Mouse (Mus musculus): ENCODE results near the gene Laptm4a. TPM values are rescaled to one million over a fixed set of nuclear protein-coding genes. Genes with fewer than 3 reads are reported as not detected.

The Laptm4a gene
- polyA plus RNA-seq, 1 experiment from 2014 or later, result 185 TPM

DNA sequence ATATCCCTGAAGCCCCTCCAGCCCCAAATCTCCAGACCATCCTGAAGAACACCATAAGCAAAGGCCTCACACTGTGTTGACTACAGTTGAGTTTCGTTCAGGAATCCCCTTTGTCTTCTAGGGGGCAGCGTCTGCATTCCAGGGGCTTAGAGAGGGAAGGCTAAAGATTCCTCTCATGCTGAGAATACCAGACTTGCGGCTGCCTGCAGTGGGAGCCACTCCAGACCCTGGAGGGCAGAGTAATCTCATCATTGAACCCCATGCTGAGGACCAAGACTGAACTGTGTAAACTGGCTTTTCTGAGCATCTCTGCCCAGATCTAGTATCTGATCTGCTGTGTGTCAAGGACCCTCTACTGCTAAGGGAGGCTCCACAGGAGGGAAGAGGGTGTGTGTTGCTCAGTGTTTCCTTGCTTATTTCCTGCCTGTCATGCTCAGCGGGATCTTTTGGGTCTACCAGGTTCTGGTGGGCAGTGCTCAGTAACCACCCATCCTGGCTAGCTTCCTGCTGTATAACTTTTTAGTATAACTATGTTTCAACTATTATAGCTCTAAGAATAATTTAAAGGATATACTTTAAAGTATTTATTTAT lies 21.3 kb upstream of the Laptm4a start:
- no peaks in the 10 kb centered on the region for H3K27me3 ChIP-seq (replicated peaks; ENCODE audit: control insufficient read depth, insufficient read depth, low read length)
- H3K9me3 ChIP-seq (ENCODE audit: control insufficient read depth, low read length), result no peaks in the 10 kb centered on the region
- no peak overlapping the region for H3K4me3 ChIP-seq (ENCODE audit: low read depth, low read length)
- H3K36me3 ChIP-seq (ENCODE audit: control insufficient read depth, insufficient read depth, low read length), result no peaks in the 10 kb centered on the region
- no peak overlapping the region for H3K27ac ChIP-seq (ENCODE audit: low read depth)
- H3K9ac ChIP-seq (ENCODE audit: low read length), result no peak overlapping the region
- H3K4me2 ChIP-seq (ENCODE audit: low read length), result no peak overlapping the region
- ATAC-seq (replicated peaks; ENCODE audit: low FRiP score, low TSS enrichment, low read depth) (no peak), DNase-seq (ENCODE audit: low spot score) (no peak)
- WGBS, result 26% methylated on average over 4 of the region's 4 CpGs
- H3K4me1 ChIP-seq (replicated peaks; ENCODE audit: control insufficient read depth, insufficient read depth, low read length), result peaks cover 14% of the 10 kb centered on the region

DNA sequence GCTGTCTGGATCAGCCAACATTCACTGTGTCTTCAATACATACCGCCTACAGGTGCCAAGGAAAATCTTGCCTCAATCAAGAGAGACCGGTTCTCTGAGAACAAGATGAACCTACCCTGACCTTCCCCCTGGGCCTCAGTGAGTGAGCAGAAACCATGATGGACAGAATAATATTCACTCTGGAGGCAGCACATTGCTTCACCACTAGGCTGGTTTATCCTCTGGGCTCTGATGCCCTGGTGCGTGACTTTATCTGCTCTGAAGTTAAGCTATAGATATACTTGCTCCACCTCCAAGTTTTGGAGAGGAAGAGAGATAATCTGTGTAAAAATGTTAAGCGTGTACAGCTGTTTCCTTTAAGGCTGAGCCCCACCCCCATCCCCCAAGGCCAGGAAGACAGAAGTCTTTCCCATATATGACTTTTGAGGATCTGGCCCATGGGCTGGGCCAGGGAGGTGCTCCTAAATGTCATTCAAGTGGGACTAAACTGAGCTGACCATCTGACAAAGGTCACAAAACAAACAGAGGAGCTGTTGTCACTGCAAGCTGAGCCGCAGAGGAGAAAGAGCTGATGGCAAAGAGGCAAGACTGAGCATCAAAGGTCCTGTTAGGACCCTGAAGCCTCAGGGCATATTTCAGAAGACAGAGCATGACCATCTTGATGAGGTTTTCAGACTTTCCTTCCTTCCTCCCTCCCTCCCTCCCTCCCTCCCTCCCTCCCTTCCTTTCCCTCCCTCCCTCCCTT lies 20.4 kb upstream of the Laptm4a start:
- Histone ChIP-seq H3K27me3 (replicated peaks; ENCODE audit: control insufficient read depth, insufficient read depth, low read length) (no peaks in the 10 kb centered on the region), H3K36me3 (ENCODE audit: control insufficient read depth, insufficient read depth, low read length) (no peaks in the 10 kb centered on the region), H3K9ac (ENCODE audit: low read length) (no peak overlapping the region), H3K9me3 (ENCODE audit: control insufficient read depth, low read length) (no peaks in the 10 kb centered on the region), H3K4me3 (ENCODE audit: low read depth, low read length) (no peak overlapping the region), H3K4me2 (ENCODE audit: low read length) (no peak overlapping the region), H3K27ac (ENCODE audit: low read depth) (0 out of 2 replicates have a peak overlapping the region, but pooled peaks have one; percentile 6), H3K4me1 (replicated peaks; ENCODE audit: control insufficient read depth, insufficient read depth, low read length) (peaks cover 14% of the 10 kb centered on the region)
- DNase-seq (ENCODE audit: low spot score) (no peak), ATAC-seq (replicated peaks; ENCODE audit: low FRiP score, low TSS enrichment, low read depth) (no peak)
- WGBS, result 34% methylated on average over 5 of the region's 5 CpGs

DNA sequence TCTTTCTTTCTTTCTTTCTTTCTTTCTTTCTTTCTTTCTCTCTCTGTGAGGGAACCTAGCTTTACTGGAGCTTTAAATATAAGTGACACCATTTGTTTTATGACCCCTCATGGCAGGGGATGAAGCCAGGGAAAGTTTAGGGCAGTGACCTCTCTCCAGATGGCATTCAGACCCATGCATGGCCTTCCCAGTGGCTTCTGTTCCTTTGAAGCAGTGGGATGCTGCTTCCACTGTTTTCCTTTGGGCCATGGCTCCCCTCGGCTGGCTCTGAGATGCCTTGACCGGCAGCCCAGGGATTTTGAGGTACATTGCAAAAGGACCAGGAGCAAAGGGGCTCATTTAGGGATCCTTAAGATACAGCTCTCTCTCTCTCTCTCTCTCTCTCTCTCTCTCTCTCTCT lies 19.5 kb upstream of the Laptm4a start:
- no peak overlapping the region for H3K27ac ChIP-seq (ENCODE audit: low read depth)
- WGBS, result 26% methylated on average over 2 of the region's 2 CpGs
- H3K4me3 ChIP-seq (ENCODE audit: low read depth, low read length), result no peak overlapping the region
- DNase-seq (ENCODE audit: low spot score), result no peak
- H3K9ac ChIP-seq (ENCODE audit: low read length), result no peak overlapping the region
- no peak overlapping the region for H3K4me2 ChIP-seq (ENCODE audit: low read length)
- H3K36me3 ChIP-seq (ENCODE audit: control insufficient read depth, insufficient read depth, low read length), result no peaks in the 10 kb centered on the region
- no peak for ATAC-seq (replicated peaks; ENCODE audit: low FRiP score, low TSS enrichment, low read depth)
- H3K9me3 ChIP-seq (ENCODE audit: control insufficient read depth, low read length), result 0 out of 2 replicates have a peak, but pooled peaks cover 2% of the 10 kb centered on the region
- H3K4me1 ChIP-seq (replicated peaks; ENCODE audit: control insufficient read depth, insufficient read depth, low read length), result peaks cover 14% of the 10 kb centered on the region
- H3K27me3 ChIP-seq (replicated peaks; ENCODE audit: control insufficient read depth, insufficient read depth, low read length), result no peaks in the 10 kb centered on the region

DNA sequence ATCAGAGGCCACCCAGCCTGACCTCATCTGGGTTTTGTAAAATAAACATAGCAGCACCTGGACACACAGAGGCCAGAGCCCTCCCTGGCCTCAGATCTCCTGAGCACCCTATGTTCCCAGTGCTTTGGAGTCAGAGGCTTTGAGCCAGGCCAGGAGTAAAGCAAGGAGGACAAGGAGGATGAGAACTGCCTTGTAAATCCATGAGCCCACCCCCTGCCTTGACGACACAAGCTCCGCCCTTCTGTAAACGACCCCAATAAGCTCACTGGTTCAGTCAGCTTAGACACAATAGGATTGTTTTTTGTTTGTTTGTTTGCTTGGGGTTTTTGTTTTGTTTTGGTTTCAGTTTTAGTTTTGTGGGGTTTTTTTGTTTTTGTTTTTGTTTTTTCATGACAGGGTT lies 19.0 kb upstream of the Laptm4a start:
- Histone ChIP-seq H3K9ac (ENCODE audit: low read length) (no peak overlapping the region), H3K4me1 (replicated peaks; ENCODE audit: control insufficient read depth, insufficient read depth, low read length) (peaks cover 14% of the 10 kb centered on the region), H3K4me3 (ENCODE audit: low read depth, low read length) (no peak overlapping the region), H3K4me2 (ENCODE audit: low read length) (no peak overlapping the region), H3K36me3 (ENCODE audit: control insufficient read depth, insufficient read depth, low read length) (no peaks in the 10 kb centered on the region), H3K9me3 (ENCODE audit: control insufficient read depth, low read length) (0 out of 2 replicates have a peak, but pooled peaks cover 2% of the 10 kb centered on the region), H3K27me3 (replicated peaks; ENCODE audit: control insufficient read depth, insufficient read depth, low read length) (no peaks in the 10 kb centered on the region), H3K27ac (ENCODE audit: low read depth) (no peak overlapping the region)
- no peak for DNase-seq (ENCODE audit: low spot score)
- WGBS, result 28% methylated on average over 3 of the region's 3 CpGs
- ATAC-seq (replicated peaks; ENCODE audit: low FRiP score, low TSS enrichment, low read depth), result no peak

DNA sequence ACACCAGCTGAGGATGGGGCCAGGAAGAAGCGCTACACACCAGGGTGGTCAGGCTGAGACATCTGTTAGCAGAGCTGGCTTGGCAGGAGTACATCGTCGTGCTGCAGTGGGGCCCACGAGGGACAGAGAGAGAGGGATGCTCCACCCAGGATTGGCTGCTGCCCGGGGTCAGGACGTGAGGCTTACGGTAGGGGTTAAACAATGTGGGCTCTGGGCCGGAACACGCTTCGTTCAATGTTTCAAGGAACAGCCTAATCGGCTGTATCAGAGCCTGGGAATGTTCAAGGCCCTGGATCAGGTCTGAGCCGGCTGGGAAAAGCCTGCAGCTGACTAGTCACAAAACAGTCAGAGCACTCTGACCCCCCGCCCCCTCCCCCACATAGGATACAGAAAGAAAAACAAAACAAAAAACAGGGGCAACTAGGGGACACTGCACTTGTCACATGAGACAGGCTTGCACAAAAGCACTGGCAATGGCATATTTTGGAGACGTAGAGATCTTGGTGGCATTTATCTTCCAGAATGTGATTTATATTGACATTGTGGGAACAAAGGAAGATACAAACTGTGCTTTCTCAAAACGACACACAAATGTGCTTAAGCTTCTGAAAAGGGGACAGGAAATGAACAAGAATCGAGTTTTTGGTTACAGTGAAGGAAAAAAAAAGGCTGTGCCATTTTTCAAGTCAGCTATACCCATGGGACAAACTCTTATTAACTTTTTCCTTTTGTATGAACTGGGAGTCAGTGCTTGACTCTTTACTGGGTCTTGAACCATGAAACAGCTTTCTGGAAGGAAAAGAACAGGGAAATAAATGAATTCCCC lies 8.4 kb upstream of the Laptm4a start:
- H3K27me3 ChIP-seq (replicated peaks; ENCODE audit: control insufficient read depth, insufficient read depth, low read length), result no peaks in the 10 kb centered on the region
- no peaks in the 10 kb centered on the region for H3K36me3 ChIP-seq (ENCODE audit: control insufficient read depth, insufficient read depth, low read length)
- no peak overlapping the region for H3K4me3 ChIP-seq (ENCODE audit: low read depth, low read length)
- no peak overlapping the region for H3K9ac ChIP-seq (ENCODE audit: low read length)
- H3K27ac ChIP-seq (ENCODE audit: low read depth), result peak overlapping the region; percentile 69
- H3K9me3 ChIP-seq (ENCODE audit: control insufficient read depth, low read length), result no peaks in the 10 kb centered on the region
- peak; percentile 68 for DNase-seq (ENCODE audit: low spot score)
- peak; percentile 62 for ATAC-seq (replicated peaks; ENCODE audit: low FRiP score, low TSS enrichment, low read depth)
- H3K4me2 ChIP-seq (ENCODE audit: low read length), result peak overlapping the region; percentile 22; the same call in 1 of the 2 replicates
- WGBS, result 13% methylated on average over 16 of the region's 16 CpGs
- peaks cover 25% of the 10 kb centered on the region for H3K4me1 ChIP-seq (replicated peaks; ENCODE audit: control insufficient read depth, insufficient read depth, low read length)

DNA sequence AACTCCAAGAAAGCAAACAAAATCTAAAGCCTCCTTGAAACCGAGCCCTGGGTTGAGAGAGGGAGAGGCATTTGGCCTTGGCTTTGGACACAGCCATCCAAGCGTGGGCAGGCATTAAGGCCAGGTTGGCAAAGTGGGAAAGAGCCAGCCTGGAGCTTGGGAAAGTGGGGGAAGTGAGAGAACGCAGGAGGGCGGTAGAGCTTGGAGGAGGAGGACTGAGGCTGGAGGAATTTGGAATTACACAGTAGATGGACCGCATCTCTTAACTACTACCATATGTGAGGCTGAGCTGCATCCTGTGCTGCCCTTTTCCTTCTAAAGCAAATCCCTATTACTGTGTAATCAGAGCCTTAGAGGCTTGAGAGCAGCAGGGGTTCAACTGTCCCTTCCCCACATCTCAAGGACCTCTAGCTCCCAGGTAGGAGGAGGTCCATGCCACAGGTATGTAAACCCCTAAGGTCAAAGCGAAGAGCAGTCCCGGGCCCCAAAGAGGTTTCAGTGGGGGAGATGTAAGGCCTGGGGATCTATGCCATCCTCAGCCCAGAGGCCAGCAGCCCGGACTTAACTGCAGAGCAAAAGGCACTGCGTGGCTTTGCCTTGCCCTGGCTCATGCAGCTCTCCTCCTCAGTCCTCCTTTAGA lies 7.6 kb upstream of the Laptm4a start:
- Histone ChIP-seq H3K27me3 (replicated peaks; ENCODE audit: control insufficient read depth, insufficient read depth, low read length) (no peaks in the 10 kb centered on the region), H3K27ac (ENCODE audit: low read depth) (peak overlapping the region; percentile 69), H3K9ac (ENCODE audit: low read length) (no peak overlapping the region), H3K36me3 (ENCODE audit: control insufficient read depth, insufficient read depth, low read length) (no peaks in the 10 kb centered on the region), H3K4me1 (replicated peaks; ENCODE audit: control insufficient read depth, insufficient read depth, low read length) (peaks cover 25% of the 10 kb centered on the region), H3K4me3 (ENCODE audit: low read depth, low read length) (no peak overlapping the region), H3K9me3 (ENCODE audit: control insufficient read depth, low read length) (no peaks in the 10 kb centered on the region), H3K4me2 (ENCODE audit: low read length) (no peak overlapping the region)
- ATAC-seq (replicated peaks; ENCODE audit: low FRiP score, low TSS enrichment, low read depth) (no peak), DNase-seq (ENCODE audit: low spot score) (no peak)
- 60% methylated on average over 9 of the region's 9 CpGs for WGBS

DNA sequence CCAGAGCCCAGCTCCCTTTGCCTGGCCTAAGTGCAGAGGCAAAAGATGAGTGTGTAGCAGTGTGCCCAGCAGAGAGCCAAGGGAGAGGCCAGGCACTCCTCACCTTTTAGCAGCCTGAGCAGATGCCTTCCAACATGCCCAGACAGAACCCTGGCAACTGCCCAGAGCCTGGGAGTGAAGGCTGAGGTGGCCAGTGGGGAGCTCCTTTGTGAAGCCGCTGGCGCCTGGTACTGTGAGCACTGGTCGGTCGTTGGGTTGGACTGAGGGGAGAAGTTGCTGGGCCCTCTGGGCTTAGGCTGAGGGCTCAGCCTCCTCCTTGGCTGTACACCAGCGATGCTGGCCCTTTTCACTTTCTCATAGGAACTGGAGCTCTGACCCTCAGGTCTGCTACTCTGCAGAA lies 5.1 kb upstream of the Laptm4a start:
- ATAC-seq (replicated peaks; ENCODE audit: low FRiP score, low TSS enrichment, low read depth), result no peak
- H3K4me1 ChIP-seq (replicated peaks; ENCODE audit: control insufficient read depth, insufficient read depth, low read length), result peaks cover 32% of the 10 kb centered on the region

DNA sequence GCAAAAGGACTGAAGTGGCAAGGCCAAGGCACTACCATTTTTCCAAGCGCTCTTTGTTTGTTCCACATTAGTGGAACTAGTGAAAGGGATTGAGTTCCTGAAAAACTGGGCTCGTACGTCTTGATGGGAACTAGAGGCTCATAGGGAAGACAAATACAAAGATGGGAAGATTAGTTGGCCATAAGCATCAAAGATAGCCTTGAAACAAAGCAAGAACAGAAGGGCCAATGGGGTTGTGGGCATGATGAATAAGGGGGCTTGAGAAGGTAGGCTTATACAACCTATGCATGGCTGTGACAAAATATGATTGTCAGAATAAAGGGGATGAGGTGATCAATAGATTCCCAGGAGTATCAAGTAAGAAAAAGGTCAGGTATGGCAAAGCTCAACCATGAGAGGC lies 2.2 kb upstream of the Laptm4a start:
- H3K27ac ChIP-seq (ENCODE audit: low read depth), result no peak overlapping the region
- H3K4me2 ChIP-seq (ENCODE audit: low read length), result no peak overlapping the region
- ATAC-seq (replicated peaks; ENCODE audit: low FRiP score, low TSS enrichment, low read depth) (no peak), DNase-seq (ENCODE audit: low spot score) (no peak)
- H3K4me3 ChIP-seq (ENCODE audit: low read depth, low read length), result no peak overlapping the region
- H3K4me1 ChIP-seq (replicated peaks; ENCODE audit: control insufficient read depth, insufficient read depth, low read length), result peaks cover 30% of the 10 kb centered on the region
- WGBS, result 97% methylated on average over 3 of the region's 3 CpGs
- H3K9ac ChIP-seq (ENCODE audit: low read length), result no peak overlapping the region
- H3K9me3 ChIP-seq (ENCODE audit: control insufficient read depth, low read length), result no peaks in the 10 kb centered on the region
- H3K36me3 ChIP-seq (ENCODE audit: control insufficient read depth, insufficient read depth, low read length), result no peaks in the 10 kb centered on the region; the same call in 1 of the 2 replicates
- H3K27me3 ChIP-seq (replicated peaks; ENCODE audit: control insufficient read depth, insufficient read depth, low read length), result no peaks in the 10 kb centered on the region

More for the DNA sequence above, 5.1 kb upstream of the Laptm4a start:
- Histone ChIP-seq H3K9me3 (ENCODE audit: control insufficient read depth, low read length) (no peaks in the 10 kb centered on the region), H3K27ac (ENCODE audit: low read depth) (no peak overlapping the region; the same call in 1 of the 2 replicates), H3K36me3 (ENCODE audit: control insufficient read depth, insufficient read depth, low read length) (no peaks in the 10 kb centered on the region), H3K9ac (ENCODE audit: low read length) (no peak overlapping the region), H3K4me3 (ENCODE audit: low read depth, low read length) (no peak overlapping the region), H3K27me3 (replicated peaks; ENCODE audit: control insufficient read depth, insufficient read depth, low read length) (no peaks in the 10 kb centered on the region), H3K4me2 (ENCODE audit: low read length) (no peak overlapping the region)
- 45% methylated on average over 5 of the region's 5 CpGs for WGBS
- no peak for DNase-seq (ENCODE audit: low spot score)

Data from intestine, embryonic 14.5 days (tissue).